Mouse (Mus musculus) lung, embryonic 14.5 days (tissue): ENCODE data around the gene Tnip1. TPM values are rescaled to one million over a fixed set of nuclear protein-coding genes. Genes with fewer than 3 reads are reported as not detected.
A peak's percentile ranks its signal among the peaks of the same experiment; 100 is the strongest.
"Not testable (repeated sequence)": the region's sequence is repeated elsewhere in the genome, so short reads cannot be mapped to it uniquely, and the experiment has no call there.

ENCODE experiments used
- ATAC-seq: fragments of 200-750 bp; cut with Nextera tagmentation; 2 replicates; pipeline ENCODE4 v1.8.0; 2017; ENCODE audit warnings: mild to moderate bottlenecking, moderate TSS enrichment, moderate library complexity; ENCODE audit not compliant: insufficient read depth
- DNase-seq: peaks from one replicate; pipeline ENCODE4 v3.0.0-alpha.2; 2015
- H3K27ac ChIP-seq: fragments of 300-500 bp; sonication (generic); 2 replicates; pipeline ENCODE4 v1.5.1; 2014; ENCODE audit warnings: low read depth, mild to moderate bottlenecking, moderate library complexity
- H3K27me3 ChIP-seq: fragments of 300-500 bp; sonication (generic); 2 replicates; pipeline ENCODE4 v1.6.1; 2014; ENCODE audit warnings: low read length, control low read depth; ENCODE audit not compliant: insufficient read depth
- H3K36me3 ChIP-seq: fragments of 300-500 bp; sonication (generic); 2 replicates; pipeline ENCODE4 v1.6.1; 2014; ENCODE audit warnings: control low read depth; ENCODE audit not compliant: insufficient read depth
- H3K4me1 ChIP-seq: fragments of 300-500 bp; sonication (generic); 2 replicates; pipeline ENCODE4 v1.6.1; 2014; ENCODE audit warnings: antibody characterized with exemption, control low read depth; ENCODE audit not compliant: insufficient read depth
- H3K4me2 ChIP-seq: fragments of 300-500 bp; sonication (generic); 2 replicates; pipeline ENCODE4 v1.6.1; 2014; ENCODE audit warnings: mild to moderate bottlenecking
- H3K4me3 ChIP-seq: fragments of 300-500 bp; sonication (generic); 2 replicates; pipeline ENCODE4 v1.5.1; 2014; ENCODE audit warnings: low read depth, low read length
- H3K9ac ChIP-seq: fragments of 300-500 bp; sonication (generic); 2 replicates; pipeline ENCODE4 v1.6.1; 2014
- H3K9me3 ChIP-seq: fragments of 300-500 bp; sonication (generic); 2 replicates; pipeline ENCODE4 v1.6.1; 2016; ENCODE audit warnings: low read depth, low read length, control low read depth
- CTCF ChIP-seq: IDR thresholded peaks from 2 replicates; pipeline ENCODE4 v1.5.1; 2016; ENCODE audit warnings: antibody characterized with exemption, low read depth
- WGBS: fragments of 180-500 bp; shearing (Covaris S2); extraction: QIAGEN DNeasy Blood & Tissue Kit; methylation state at CpG from one replicate; pipeline ENCODE4 v1.1.7; 2014; 5-methylcytosine and 5-hydroxymethylcytosine counted together
- polyA plus RNA-seq: library from polyadenylated mRNA; unstranded; fragments of >200 nt; fragmentation: Nextera tagmentation; extraction: Ambion mirVana; gene quantifications from 2 replicates; pipeline ENCODE4 v1.2.1, GENCODE M21; 2014

The Tnip1 gene
- polyA plus RNA-seq, 1 experiment from 2014 or later: 14.3 TPM

DNA sequence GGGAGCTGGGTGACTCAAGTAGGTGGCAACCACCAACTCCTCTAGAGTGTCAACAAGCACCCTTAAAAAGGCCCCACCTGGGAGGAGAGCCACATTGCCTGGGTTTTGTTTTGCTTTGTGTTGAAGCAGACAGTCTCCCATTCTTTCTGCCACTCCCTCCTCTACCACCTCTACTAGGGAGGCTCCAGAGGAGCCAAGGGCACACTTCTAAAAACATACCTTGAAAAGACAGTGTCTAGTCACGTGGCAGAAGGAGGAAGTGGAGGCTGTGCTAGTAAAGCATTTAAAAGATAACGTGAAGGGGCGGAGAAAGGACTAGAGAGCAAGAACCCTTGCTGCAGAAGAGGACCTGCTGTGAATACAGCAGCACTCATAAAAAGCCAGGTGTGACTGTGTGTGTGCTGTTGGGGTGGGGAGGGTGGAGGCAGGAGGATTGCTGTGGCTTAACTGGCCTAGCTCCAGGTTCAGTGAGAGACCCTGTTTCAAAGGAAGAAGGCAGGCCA lies 4.1 kb downstream of the Tnip1 start:
- ATAC-seq (no peak), DNase-seq (no peak)
- no peaks in the 10 kb centered on the region for H3K27me3 ChIP-seq
- no peaks in the 10 kb centered on the region for H3K9me3 ChIP-seq
- no peak overlapping the region for H3K4me3 ChIP-seq
- H3K9ac ChIP-seq: no peak overlapping the region
- H3K4me2 ChIP-seq: no peak overlapping the region
- H3K36me3 ChIP-seq: no peaks in the 10 kb centered on the region
- no peak overlapping the region for H3K27ac ChIP-seq
- H3K4me1 ChIP-seq: no peaks in the 10 kb centered on the region; the same call in 1 of the 2 replicates
- TF ChIP-seq CTCF: no peak
- 37% methylated on average over 3 of the region's 3 CpGs for WGBS

- WGBS: 74% methylated on average over 3 of the region's 3 CpGs
- not testable (repeated sequence) for H3K9ac ChIP-seq, DNase-seq
Observed at GRCm38 (mm10) chr11:54957708-54958107, 5.0 kb downstream of the Tnip1 start.

GRCm38 (mm10) chr11:54956912-54957311 lies 5.8 kb downstream of the Tnip1 start:
- Histone ChIP-seq H3K9me3 (no peaks in the 10 kb centered on the region), H3K4me2 (no peak overlapping the region), H3K36me3 (no peaks in the 10 kb centered on the region), H3K4me1 (no peaks in the 10 kb centered on the region), H3K27me3 (no peaks in the 10 kb centered on the region), H3K27ac (no peak overlapping the region), H3K4me3 (no peak overlapping the region), H3K9ac (no peak overlapping the region)
- no peak for ATAC-seq
- no peak for DNase-seq
- TF ChIP-seq CTCF: no peak
- WGBS: 56% methylated on average over 7 of the region's 7 CpGs

More at GRCm38 (mm10) chr11:54957708-54958107, 5.0 kb downstream of the Tnip1 start:
- H3K4me2 ChIP-seq, H3K27me3 ChIP-seq, H3K4me3 ChIP-seq, ATAC-seq, H3K27ac ChIP-seq, H3K36me3 ChIP-seq, H3K4me1 ChIP-seq, H3K9me3 ChIP-seq: not testable (repeated sequence)

- Histone ChIP-seq H3K4me3 (peak overlapping the region; percentile 79), H3K4me1 (no peaks in the 10 kb centered on the region), H3K27me3 (no peaks in the 10 kb centered on the region), H3K9me3 (no peaks in the 10 kb centered on the region), H3K27ac (peak overlapping the region; percentile 86), H3K4me2 (peak overlapping the region; percentile 70), H3K36me3 (no peaks in the 10 kb centered on the region), H3K9ac (peak overlapping the region; percentile 72)
- ATAC-seq: peak; percentile 99
- no peak for TF ChIP-seq CTCF
- under 1% methylated on average over 59 of the region's 59 CpGs for WGBS
- DNase-seq: peak; percentile 98
Observed at GRCm38 (mm10) chr11:54955735-54956480, 6.8 kb downstream of the Tnip1 start.

DNA sequence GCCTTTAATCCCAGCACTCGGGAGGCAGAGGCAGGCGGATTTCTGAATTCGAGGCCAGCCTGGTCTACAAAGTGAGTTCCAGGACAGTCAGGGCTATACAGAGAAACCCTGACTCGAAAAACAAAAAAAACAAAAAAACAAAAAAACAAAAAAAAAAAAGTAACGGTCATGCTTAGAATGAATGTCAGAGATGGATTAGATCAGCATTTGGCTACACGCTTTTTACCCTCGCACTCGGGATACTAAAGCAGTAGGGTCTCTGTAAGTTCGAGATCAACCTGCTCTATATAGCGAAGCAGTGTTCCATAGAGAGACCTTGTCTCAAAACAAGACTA lies 7.3 kb downstream of the Tnip1 start:
- not testable (repeated sequence) for H3K9me3 ChIP-seq, H3K36me3 ChIP-seq, ATAC-seq, H3K27me3 ChIP-seq, H3K4me1 ChIP-seq, DNase-seq
- Histone ChIP-seq H3K4me3 (peak overlapping the region; percentile 79), H3K9ac (peak overlapping the region; percentile 72), H3K27ac (peak overlapping the region; percentile 86; the same call in 1 of the 2 replicates), H3K4me2 (peak overlapping the region; percentile 70)
- WGBS: 33% methylated on average over 10 of the region's 10 CpGs

- Histone ChIP-seq H3K9me3 (no peaks in the 10 kb centered on the region), H3K27me3 (no peaks in the 10 kb centered on the region), H3K27ac (no peak overlapping the region), H3K36me3 (no peaks in the 10 kb centered on the region), H3K4me2 (peak overlapping the region; percentile 70), H3K4me1 (no peaks in the 10 kb centered on the region), H3K4me3 (no peak overlapping the region), H3K9ac (no peak overlapping the region)
- no peak for TF ChIP-seq CTCF
- ATAC-seq (no peak), DNase-seq (no peak)
- WGBS: 83% methylated on average over 8 of the region's 8 CpGs
Observed at GRCm38 (mm10) chr11:54954716-54955115, 8.0 kb downstream of the Tnip1 start.

DNA sequence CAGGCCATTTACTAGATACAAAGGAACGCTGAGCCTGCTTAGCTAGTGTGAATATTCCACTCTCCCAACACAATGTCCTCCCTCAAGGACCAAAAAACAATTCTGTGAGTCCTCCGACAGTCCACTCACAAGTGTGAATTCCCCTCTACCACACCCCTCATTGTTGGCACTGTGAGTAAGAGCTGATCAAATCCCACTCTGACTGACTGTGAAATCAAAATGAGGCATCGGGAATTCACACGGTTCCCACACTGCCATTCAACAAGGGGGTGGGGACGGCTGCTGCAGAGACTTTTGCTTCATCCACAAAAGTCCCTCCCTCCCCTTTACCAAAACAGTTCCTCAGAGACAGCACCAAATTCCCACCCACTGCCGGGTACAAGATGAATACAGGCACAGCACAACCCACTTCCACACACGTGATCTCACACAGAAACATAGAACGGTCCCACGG lies 8.7 kb downstream of the Tnip1 start:
- no peak overlapping the region for H3K4me2 ChIP-seq
- no peak overlapping the region for H3K9ac ChIP-seq
- no peaks in the 10 kb centered on the region for H3K9me3 ChIP-seq
- 48% methylated on average over 9 of the region's 9 CpGs for WGBS
- H3K27me3 ChIP-seq: no peaks in the 10 kb centered on the region
- ATAC-seq: no peak
- H3K27ac ChIP-seq: no peak overlapping the region
- DNase-seq: no peak
- H3K4me1 ChIP-seq: no peaks in the 10 kb centered on the region
- no peak overlapping the region for H3K4me3 ChIP-seq
- no peaks in the 10 kb centered on the region for H3K36me3 ChIP-seq
- no peak for TF ChIP-seq CTCF
